Mouse (Mus musculus) cerebellum, adult 2 months (tissue): ENCODE data around the gene Alk. TPM values are rescaled to one million over a fixed set of nuclear protein-coding genes. Genes with fewer than 3 reads are reported as not detected.

Experiments used
- DNase-seq, 2 experiments: peaks; one replicate each; pipeline ENCODE4 v3.0.0; 2021
- H3K27ac ChIP-seq: fragments of 200-500 bp; 2 replicates; pipeline ENCODE4 v1.5.1; 2012; ENCODE audit warnings: low read length, control low read depth, inconsistent platforms; ENCODE audit not compliant: insufficient read depth
- H3K27me3 ChIP-seq: fragments of 200-500 bp; 2 replicates; pipeline ENCODE4 v1.6.1; 2012; ENCODE audit warnings: inconsistent platforms, mild to moderate bottlenecking, low read length, moderate library complexity; ENCODE audit not compliant: control insufficient read depth, insufficient read depth
- H3K4me1 ChIP-seq: fragments of 200-500 bp; 2 replicates; pipeline ENCODE4 v1.6.1; 2011; ENCODE audit warnings: low read length; ENCODE audit not compliant: control insufficient read depth, insufficient read depth
- H3K4me3 ChIP-seq: fragments of 200-500 bp; replicated peaks from 2 replicates; pipeline ENCODE3; 2011; ENCODE audit warnings: mild to moderate bottlenecking, low read depth, low read length, control low read depth; ENCODE audit not compliant: insufficient read depth
- CTCF ChIP-seq: fragments of 200-500 bp; IDR thresholded peaks from 2 replicates; pipeline ENCODE4 v1.5.1; 2011; ENCODE audit warnings: low read depth, mild to moderate bottlenecking, control low read depth, low read length, moderate library complexity, borderline replicate concordance; ENCODE audit not compliant: insufficient read depth
- POLR2A ChIP-seq: fragments of 200-500 bp; IDR thresholded peaks from 2 replicates; pipeline ENCODE4 v1.6.1; 2011; ENCODE audit warnings: low read length, control low read depth, borderline replicate concordance; ENCODE audit not compliant: insufficient read depth
- WGBS: fragments of 180-500 bp; shearing (Covaris S2); methylation state at CpG from one replicate; pipeline ENCODE4 v1.1.7; 2018; 5-methylcytosine and 5-hydroxymethylcytosine counted together
- polyA plus RNA-seq: library from polyadenylated mRNA; depleted of rRNA; stranded (reverse); fragments of >200 nt; gene quantifications from 2 replicates; pipeline ENCODE4 v1.2.3, GENCODE M21; 2012

Gene Alk
- polyA plus RNA-seq, 1 experiment = 1.6 TPM

DNA sequence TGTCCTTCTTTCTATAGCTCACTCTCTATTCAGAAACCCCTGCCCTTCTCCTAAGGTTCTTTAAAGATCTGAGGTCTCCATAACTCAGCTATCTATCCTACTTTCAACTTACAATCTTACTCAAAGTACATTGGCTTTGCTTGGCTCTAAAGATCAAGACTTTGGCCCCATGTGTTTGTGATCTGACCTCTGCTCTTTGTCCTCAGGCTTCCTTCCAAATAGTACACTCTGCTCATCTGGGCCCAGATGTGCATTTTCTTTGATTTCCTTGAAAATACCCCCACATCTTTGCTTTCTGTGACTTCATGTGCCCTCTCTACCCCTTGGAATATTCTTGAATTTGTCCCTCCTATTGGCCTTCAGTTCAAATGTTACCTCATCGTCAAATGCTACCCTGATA lies 417.4 kb downstream of the Alk start:
- no peak for DNase-seq
- Histone ChIP-seq H3K27ac (no peak overlapping the region), H3K27me3 (no peaks in the 10 kb centered on the region), H3K4me3 (no peak overlapping the region), H3K4me1 (no peaks in the 10 kb centered on the region)
- 91% methylated on average over 1 of the region's 1 CpGs for WGBS
- TF ChIP-seq POLR2A (no peak), CTCF (no peak)

- no peak for DNase-seq
- Histone ChIP-seq H3K27me3 (no peaks in the 10 kb centered on the region), H3K4me3 (no peak overlapping the region), H3K4me1 (no peaks in the 10 kb centered on the region), H3K27ac (no peak overlapping the region)
- WGBS = 88% methylated on average over 2 of the region's 2 CpGs
- TF ChIP-seq POLR2A (no peak), CTCF (no peak)
Observed at GRCm38 (mm10) chr17:72182414-72182813, 422.0 kb downstream of the Alk start.

GRCm38 (mm10) chr17:72180200-72180599 lies 424.2 kb downstream of the Alk start:
- Histone ChIP-seq H3K27ac (no peak overlapping the region), H3K4me1 (no peaks in the 10 kb centered on the region), H3K4me3 (no peak overlapping the region), H3K27me3 (no peaks in the 10 kb centered on the region)
- WGBS = 99% methylated on average over 9 of the region's 9 CpGs
- DNase-seq = no peak
- no peak for TF ChIP-seq POLR2A
- TF ChIP-seq CTCF = no peak

DNA sequence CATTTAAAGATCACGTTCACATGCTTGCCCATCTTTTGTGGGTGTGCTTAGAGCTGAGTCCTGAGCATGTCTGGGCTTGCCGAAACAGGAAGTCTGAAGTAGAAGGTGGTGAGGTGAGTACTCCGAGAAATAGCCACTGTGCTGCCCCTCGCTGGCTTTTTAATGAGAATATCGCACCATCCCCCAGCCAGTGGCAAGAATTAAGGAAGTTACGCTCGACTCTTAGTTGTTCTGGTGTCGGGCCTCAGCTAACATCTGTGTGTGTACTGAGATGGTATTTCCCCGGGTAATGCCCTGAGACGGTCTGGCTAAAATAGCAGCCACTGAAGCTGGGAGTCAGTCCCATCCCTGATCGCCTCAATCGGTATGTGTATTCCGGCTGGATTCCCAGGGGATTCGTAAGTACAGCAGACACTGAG lies 424.7 kb downstream of the Alk start:
- no peaks in the 10 kb centered on the region for H3K4me1 ChIP-seq
- no peak overlapping the region for H3K27ac ChIP-seq
- no peak overlapping the region for H3K4me3 ChIP-seq
- 91% methylated on average over 14 of the region's 14 CpGs for WGBS
- no peak for TF ChIP-seq CTCF
- TF ChIP-seq POLR2A = no peak
- no peak for DNase-seq
- no peaks in the 10 kb centered on the region for H3K27me3 ChIP-seq

DNA sequence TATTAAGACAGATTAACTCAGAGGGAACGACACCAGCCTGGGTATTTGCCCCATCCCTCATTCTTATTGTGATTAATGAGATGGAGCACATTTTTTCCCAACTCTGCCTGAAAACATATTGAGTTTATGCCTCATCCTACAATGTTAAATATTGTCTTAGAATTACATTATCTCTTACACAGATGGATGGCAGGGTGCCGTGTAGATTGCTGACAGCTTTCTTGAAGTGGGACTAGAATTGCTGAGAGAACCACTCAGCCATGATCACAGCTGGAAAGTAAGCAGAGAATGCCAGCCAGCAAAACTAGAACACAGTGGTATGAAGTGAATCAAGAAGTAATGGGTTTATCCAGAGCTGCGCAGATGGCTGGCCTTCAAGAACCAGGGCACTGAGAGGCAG lies 430.6 kb downstream of the Alk start:
- Histone ChIP-seq H3K4me3 (no peak overlapping the region), H3K27ac (no peak overlapping the region), H3K27me3 (no peaks in the 10 kb centered on the region), H3K4me1 (no peaks in the 10 kb centered on the region)
- DNase-seq = no peak
- TF ChIP-seq CTCF (no peak), POLR2A (no peak)
- 75% methylated on average over 3 of the region's 3 CpGs for WGBS

GRCm38 (mm10) chr17:72168152-72168551 lies 436.3 kb downstream of the Alk start:
- Histone ChIP-seq H3K4me1 (no peaks in the 10 kb centered on the region), H3K4me3 (no peak overlapping the region), H3K27me3 (no peaks in the 10 kb centered on the region), H3K27ac (no peak overlapping the region)
- 78% methylated on average over 5 of the region's 5 CpGs for WGBS
- no peak for DNase-seq
- no peak for TF ChIP-seq POLR2A
- TF ChIP-seq CTCF = no peak

- no peaks in the 10 kb centered on the region for H3K4me1 ChIP-seq
- TF ChIP-seq POLR2A (no peak), CTCF (no peak)
- no peak overlapping the region for H3K27ac ChIP-seq
- WGBS = 89% methylated on average over 5 of the region's 5 CpGs
- no peak overlapping the region for H3K4me3 ChIP-seq
- H3K27me3 ChIP-seq = no peaks in the 10 kb centered on the region
- DNase-seq = no peak
Observed at GRCm38 (mm10) chr17:72158857-72159385, 445.5 kb downstream of the Alk start.

DNA sequence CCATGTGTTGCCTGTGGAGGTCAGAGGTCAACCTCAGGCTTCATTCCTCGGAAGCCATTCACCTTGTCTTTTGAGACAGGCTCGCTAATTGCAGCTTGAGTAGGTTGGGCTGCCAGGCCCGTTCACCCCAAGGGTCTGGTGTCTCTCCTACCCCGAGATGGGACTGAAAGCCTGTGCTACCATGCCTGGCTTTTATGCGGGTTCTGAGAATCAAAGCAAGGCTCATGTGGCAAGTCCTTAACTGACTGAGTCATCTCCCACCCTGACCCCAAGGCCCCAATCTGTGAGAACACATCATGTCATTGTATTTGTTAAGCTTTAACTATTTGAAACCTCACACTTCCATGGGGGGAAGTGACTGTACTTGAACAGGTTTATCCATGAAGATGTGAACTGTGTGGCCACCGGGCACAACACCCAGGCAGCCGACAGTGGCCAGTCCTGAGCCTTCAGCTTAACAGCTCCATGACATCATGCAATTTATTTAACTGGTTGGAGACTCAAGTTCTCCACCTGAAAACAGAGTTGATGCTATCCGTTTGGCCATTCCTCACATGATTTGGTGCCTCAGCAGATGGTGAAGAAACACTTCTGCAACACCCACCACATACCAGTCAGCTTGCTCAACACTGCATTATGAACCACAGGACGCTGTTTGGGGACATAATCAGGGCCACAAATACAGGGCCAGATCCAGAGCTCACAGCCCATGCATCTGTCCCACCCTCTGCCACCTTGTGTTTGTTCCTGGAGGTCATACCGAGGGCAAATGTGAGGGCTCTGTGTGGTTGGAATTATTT lies 446.4 kb downstream of the Alk start:
- no peaks in the 10 kb centered on the region for H3K4me1 ChIP-seq

More for the DNA sequence above, 446.4 kb downstream of the Alk start:
- no peaks in the 10 kb centered on the region for H3K27me3 ChIP-seq
- no peak for TF ChIP-seq CTCF
- no peak for TF ChIP-seq POLR2A
- no peak for DNase-seq
- H3K4me3 ChIP-seq = no peak overlapping the region
- H3K27ac ChIP-seq = no peak overlapping the region
- WGBS = 82% methylated on average over 10 of the region's 10 CpGs
